Mouse (Mus musculus) cerebellum, postnatal 4 days (tissue): ENCODE measurements around the gene Arid3a.

ENCODE experiments used
- DNase-seq, 2 experiments: peaks; one replicate each; pipeline ENCODE4 v3.0.0; 2022; ENCODE audit warnings: low spot score in 2 of 2, mixed read lengths in 1 of 2

Gene Arid3a

GRCm38 (mm10) chr10:79927324-79928029 lies 634 bp downstream of the Arid3a start:
- DNase-seq = peak in 1 of 2 experiments; percentile 46

- no peak for DNase-seq
Measured at GRCm38 (mm10) chr10:79928030-79928694, 1.3 kb downstream of the Arid3a start.

- DNase-seq = no peak
Measured at GRCm38 (mm10) chr10:79928907-79929701, 2.3 kb downstream of the Arid3a start.

- no peak for DNase-seq
Measured at GRCm38 (mm10) chr10:79929967-79930825, 3.4 kb downstream of the Arid3a start.

- DNase-seq = no peak
Measured at GRCm38 (mm10) chr10:79930826-79931186, 4.0 kb downstream of the Arid3a start.

GRCm38 (mm10) chr10:79931797-79932196 lies 5.0 kb downstream of the Arid3a start:
- DNase-seq = no peak

DNA sequence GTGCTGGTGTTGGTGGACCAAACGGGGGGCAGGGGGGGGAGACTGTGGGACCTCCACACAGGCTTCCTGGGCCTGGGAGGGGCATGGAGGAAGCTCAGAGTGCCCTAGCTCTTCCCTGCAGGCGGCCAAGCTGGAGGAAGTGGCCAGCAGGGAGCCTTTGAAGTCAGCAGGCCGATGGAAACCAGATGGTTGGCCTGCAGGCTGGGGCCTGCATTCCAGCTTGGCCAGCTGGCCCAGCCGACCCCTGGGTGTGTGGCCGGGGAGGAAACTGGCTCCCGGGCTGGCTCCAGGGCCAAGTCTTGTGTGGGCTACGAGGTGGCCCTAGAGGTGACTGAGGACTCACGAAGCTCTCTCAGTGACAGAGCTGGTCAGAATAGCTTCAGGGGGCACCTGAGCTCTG lies 5.9 kb downstream of the Arid3a start:
- peak in 1 of 2 experiments; percentile 70 for DNase-seq

GRCm38 (mm10) chr10:79933145-79933679 lies 6.4 kb downstream of the Arid3a start:
- no peak for DNase-seq

DNA sequence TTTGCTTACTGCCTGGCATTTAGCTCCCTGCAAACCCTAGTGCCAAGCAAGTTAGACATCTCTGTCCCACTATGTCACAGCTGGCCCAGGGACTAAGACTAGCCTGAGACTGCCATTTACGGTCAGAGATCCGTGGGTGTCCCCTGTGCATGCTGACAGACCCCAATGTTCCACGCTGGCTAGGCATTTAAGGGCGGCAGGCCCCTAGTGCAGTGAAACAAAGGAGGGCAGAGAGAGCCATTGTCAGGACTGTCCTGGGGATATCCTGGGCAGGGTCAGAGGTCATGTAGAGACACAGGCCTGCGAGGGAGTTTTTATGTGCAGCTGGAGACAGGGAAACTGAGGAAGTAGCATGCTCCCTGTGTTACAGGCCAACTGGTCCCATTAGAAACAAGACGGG lies 7.0 kb downstream of the Arid3a start:
- no peak for DNase-seq

DNA sequence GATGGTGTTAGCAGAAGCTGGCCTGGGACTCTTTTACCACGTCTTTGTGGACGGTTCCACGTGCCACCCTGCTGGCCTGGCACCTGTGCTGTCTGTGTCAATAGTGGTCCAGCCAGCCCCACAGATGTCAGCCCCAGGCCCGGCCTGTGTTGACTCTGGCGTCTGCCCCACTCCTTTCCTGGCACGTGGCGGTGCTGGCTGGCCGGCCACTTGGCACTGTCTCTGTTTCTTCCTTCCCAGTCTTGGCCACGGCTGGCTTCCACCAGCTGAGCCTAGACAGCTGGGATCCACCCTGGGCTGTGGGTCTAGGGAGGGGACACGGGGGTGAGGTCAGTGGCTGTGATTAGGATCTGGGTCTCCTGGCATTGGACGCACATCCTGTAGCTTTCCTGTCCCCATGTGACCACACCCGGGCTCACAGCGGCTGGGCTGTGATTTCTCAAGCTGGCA lies 7.5 kb downstream of the Arid3a start:
- DNase-seq = peak; percentile 67 to 92

DNA sequence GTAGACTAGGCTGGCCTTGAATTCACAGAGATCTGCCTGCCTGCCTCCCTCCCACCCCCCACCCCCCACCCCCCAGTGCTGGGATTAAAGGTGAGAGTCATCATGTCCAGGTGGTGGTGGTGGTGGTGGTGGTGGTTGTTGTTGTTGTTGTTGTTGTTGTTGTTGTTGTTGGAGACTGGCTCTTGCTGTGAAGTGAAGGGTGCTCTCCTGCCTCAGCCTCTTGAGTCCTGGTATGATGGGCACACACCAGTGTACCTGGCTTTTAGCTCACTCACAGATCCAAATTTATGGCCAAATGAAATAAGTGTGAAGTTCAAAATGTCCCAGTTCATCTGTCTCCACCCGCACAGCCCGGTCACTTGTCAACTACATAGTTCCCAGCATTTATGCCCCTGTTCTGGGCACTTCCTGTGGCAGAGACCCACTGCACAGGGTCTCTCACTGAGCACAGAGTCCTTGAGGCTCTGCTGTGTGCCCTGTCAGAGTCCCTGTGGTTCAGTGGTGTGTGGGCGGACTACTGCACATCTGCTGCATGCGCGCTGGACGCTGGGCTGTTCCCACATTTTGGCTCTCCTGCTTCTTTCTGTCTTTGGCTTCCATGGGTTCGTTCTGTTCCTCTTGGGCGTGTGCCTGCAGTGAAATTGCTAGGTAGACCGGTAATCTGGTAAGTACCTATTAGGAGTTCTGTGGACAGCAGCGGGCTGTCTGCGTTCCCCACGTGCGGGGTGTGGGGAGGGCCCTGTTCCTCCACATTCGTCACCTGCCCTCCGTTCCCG lies 8.1 kb downstream of the Arid3a start:
- no peak for DNase-seq

DNA sequence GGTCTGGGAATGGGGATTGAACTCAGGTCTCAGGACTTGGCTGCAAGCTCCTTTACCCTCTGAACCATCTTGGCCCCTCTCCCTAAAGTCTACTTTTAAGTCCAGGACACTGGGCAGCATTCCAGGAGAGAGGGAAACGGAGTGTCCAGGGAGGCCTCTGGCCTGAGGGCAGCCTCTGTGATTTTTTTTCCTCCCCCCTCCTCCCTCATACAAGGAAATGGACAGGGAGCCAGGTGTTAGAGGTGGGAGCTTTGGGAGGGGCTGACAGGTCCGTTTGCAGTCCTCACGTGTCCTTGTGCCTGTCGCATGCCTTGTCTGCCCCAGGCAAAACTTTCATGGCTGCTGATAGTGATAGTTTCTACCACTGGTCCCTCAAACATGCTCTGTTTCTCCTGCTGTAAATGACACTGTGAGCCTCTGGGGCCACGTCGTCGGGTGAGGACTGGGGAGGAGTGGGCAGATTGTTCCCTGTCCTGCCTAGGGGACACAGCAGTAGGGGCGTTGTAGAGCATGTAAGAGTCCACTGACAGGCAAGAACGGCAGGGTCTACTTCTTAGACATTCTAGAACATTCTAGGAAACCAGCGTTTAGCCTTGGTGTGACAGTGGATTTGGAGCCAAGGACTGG lies 9.6 kb downstream of the Arid3a start:
- no peak for DNase-seq

GRCm38 (mm10) chr10:79936911-79937441 lies 10.1 kb downstream of the Arid3a start:
- peak in 1 of 2 experiments; percentile 69 for DNase-seq

DNA sequence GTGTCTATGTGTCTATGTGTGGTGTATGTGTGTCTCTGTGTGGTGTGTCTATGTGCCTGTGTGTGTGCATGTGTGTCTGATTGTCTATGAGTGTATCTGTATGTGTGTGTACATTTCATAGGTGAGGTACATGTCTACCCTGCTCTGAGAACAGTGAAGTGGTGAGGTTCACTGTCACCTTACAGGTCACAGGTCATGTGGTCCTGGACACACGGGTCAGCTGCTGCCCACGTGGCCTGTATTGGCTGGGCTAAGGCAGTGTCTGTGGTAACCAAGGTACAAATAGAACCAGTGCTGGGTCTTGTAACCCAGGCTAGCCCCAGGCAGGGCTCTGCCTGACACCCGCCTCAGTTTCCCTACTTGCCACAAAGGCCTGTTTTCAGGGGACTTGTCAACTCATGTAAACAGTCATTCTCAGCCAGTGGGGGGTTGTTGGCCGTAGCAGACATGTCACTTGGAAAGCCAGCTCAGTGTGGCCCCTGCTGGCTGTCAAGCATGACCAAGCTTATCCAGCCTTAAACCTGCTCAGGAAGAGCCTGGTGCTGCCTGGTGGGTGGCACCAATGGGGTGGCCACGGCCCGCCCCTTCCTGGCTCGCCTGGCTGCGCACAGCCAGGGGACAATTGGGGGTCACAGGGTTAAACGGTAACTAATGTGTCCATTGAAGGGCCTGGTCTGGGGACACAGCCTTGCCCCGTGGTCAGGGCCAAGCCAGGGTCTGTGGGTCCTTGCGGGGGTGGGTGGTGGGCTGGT lies 11.1 kb downstream of the Arid3a start:
- no peak for DNase-seq

- no peak for DNase-seq
Measured at GRCm38 (mm10) chr10:79940749-79941148, 13.9 kb downstream of the Arid3a start.

DNA sequence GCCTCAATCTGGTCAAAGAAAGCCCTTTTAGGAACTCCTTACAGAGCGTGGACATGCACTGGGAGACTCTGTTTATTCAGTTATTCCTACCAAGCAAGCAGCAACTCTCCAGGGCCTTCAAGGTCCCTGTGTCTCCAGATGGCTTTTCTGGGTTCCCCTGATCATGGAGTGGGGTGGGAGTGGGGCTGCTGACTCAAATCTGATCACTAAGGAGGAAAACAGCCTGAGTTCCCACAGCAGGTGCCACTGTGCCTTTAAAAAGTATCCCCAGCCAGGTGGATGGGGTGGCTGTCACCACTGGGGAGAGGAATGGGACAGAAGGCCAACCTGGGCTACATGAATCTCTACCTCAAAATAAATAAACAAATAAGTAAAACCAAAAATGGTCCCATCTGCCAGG lies 16.1 kb downstream of the Arid3a start:
- DNase-seq = no peak

DNA sequence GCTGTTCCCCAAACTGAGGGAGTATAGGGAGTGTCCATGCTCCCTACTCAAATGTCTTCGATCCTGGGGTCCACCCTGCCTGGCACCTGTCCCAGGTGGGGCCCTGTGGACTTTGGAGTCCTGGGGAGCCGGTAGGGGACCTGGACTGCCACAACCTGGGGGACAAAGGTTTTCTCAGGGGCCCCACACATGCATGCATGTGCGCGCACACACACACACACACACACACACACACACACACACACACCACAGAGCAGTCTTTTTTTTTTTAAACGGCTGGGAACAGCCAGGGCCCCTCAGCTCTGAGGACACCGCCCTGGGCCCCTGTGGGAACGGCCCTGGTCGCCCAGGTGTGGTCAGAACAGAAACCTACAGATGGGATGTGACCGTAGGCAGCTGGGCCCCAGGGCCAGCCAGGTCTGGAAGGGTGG lies 16.6 kb downstream of the Arid3a start:
- no peak for DNase-seq

- no peak for DNase-seq
Measured at GRCm38 (mm10) chr10:79945507-79946234, 18.8 kb downstream of the Arid3a start.
